ENCODE assay signal across 8 mouse cellular contexts in genomic region chr6:83078324-83078858, GRCm38 (mm10). TPM values are rescaled to one million over a fixed set of nuclear protein-coding genes. Genes with fewer than 3 reads are reported as not detected.
DNase-seq lines count a peak whose midpoint lies in the region; ATAC-seq and TF ChIP-seq lines count a peak whose summit lies in the region.

No protein-coding gene starts in this region.

- no peak for TF ChIP-seq POLR2A in bone marrow macrophage, adult 2 months (IDR thresholded peaks at IDR 0.05; ENCODE audit: borderline replicate concordance, low read depth, low read length)
- TF ChIP-seq POLR2A in embryonic fibroblast, embryonic 13.5 days (IDR thresholded peaks at IDR 0.05; ENCODE audit: low read depth, low read length) = peak; percentile 62

- H3K27ac ChIP-seq in bone marrow macrophage, adult 2 months (ENCODE audit: insufficient read depth, low read depth, low read length) = peak overlapping the region; percentile 65
- peak overlapping the region; percentile 84 for H3K27ac ChIP-seq in embryonic fibroblast, embryonic 13.5 days (ENCODE audit: insufficient read depth, low read length)
- peak overlapping the region; percentile 95 for H3K27ac ChIP-seq in heart, embryonic 10.5 days
- H3K27ac ChIP-seq in kidney, embryonic 15.5 days = peak overlapping the region; percentile 92

- peak overlapping the region; percentile 98 for H3K4me2 ChIP-seq in kidney, embryonic 15.5 days

- TF ChIP-seq CTCF in bone marrow macrophage, adult 2 months (IDR thresholded peaks at IDR 0.05; ENCODE audit: low read depth, low read length) = 0 out of 2 replicates have a peak, but pooled peaks have one; percentile 33
- no peak for TF ChIP-seq CTCF in embryonic fibroblast, embryonic 13.5 days (IDR thresholded peaks at IDR 0.05; ENCODE audit: borderline replicate concordance, insufficient read depth, low read length)

- H3K27me3 ChIP-seq in heart, embryonic 10.5 days (ENCODE audit: insufficient read depth, poor library complexity, severe bottlenecking) = peaks cover 73% of the 10 kb centered on the region
- peaks cover 48% of the 10 kb centered on the region for H3K27me3 ChIP-seq in kidney, embryonic 15.5 days

- no peaks in the 10 kb centered on the region for H3K9me3 ChIP-seq in heart, embryonic 10.5 days
- no peaks in the 10 kb centered on the region for H3K9me3 ChIP-seq in kidney, embryonic 15.5 days (replicated peaks)

- H3K4me1 ChIP-seq in bone marrow macrophage, adult 2 months (ENCODE audit: control insufficient read depth, insufficient read depth, low read length) = peaks cover 6% of the 10 kb centered on the region; the same call in 1 of the 2 replicates
- no peaks in the 10 kb centered on the region for H3K4me1 ChIP-seq in embryonic fibroblast, embryonic 13.5 days (ENCODE audit: control insufficient read depth, insufficient read depth, low read length)
- peaks cover 13% of the 10 kb centered on the region for H3K4me1 ChIP-seq in heart, embryonic 10.5 days
- peaks cover 34% of the 10 kb centered on the region for H3K4me1 ChIP-seq in kidney, embryonic 15.5 days

- peak overlapping the region; percentile 69 for H3K4me3 ChIP-seq in bone marrow macrophage, adult 2 months (ENCODE audit: insufficient read depth, low read length)
- H3K4me3 ChIP-seq in embryonic fibroblast, embryonic 13.5 days (ENCODE audit: insufficient read depth, low read length) = peak overlapping the region; percentile 76
- peak overlapping the region; percentile 87 for H3K4me3 ChIP-seq in heart, embryonic 10.5 days
- H3K4me3 ChIP-seq in kidney, embryonic 15.5 days (replicated peaks) = peak overlapping the region; percentile 68

- H3K9ac ChIP-seq in kidney, embryonic 15.5 days = peak overlapping the region; percentile 77

- WGBS in heart, embryonic 10.5 days = under 1% methylated on average over 46 of the region's 46 CpGs
- under 1% methylated on average over 46 of the region's 46 CpGs for WGBS in kidney, embryonic 15.5 days

- peaks cover 29% of the 10 kb centered on the region for H3K36me3 ChIP-seq in heart, embryonic 10.5 days
- peaks cover 29% of the 10 kb centered on the region for H3K36me3 ChIP-seq in kidney, embryonic 15.5 days

- DNase-seq in A20 (ENCODE audit: low read depth, low spot score) = peak; percentile 93
- DNase-seq in heart, embryonic 10.5 days (ENCODE audit: low spot score) = peak; percentile 99
- peak; percentile 99 for DNase-seq in liver
- DNase-seq in spleen, postnatal 4 days (ENCODE audit: low spot score in 2 of 2) = peak; percentile 99 to 100

- ATAC-seq in kidney, embryonic 15.5 days (replicated peaks; ENCODE audit: low FRiP score) = peak; percentile 92
- peak; percentile 95 for ATAC-seq in monocyte, adult 5-6 weeks (replicated peaks; ENCODE audit: insufficient number of reproducible peaks, low FRiP score, low TSS enrichment, poor library complexity, severe bottlenecking)

RNA-seq across cellular contexts. Expression of gene Pcgf1, which starts 0.7 kb away (rescaled TPM):
- 31.0 and 37.0 TPM in 2 replicates for polyA plus RNA-seq in bone marrow macrophage, adult 2 months (2012; ENCODE audit: insufficient read depth, insufficient read length, missing spikeins)
- 12.1 and 15.2 TPM in 2 replicates for polyA plus RNA-seq in embryonic fibroblast, embryonic 13.5 days (2011; ENCODE audit: insufficient read length, low read depth, missing spikeins)
- polyA plus RNA-seq in heart, embryonic 10.5 days (2016; fragmentation: Nextera tagmentation; extraction: Ambion mirVana) = 16.7 and 24.4 TPM in 2 replicates
- 36.5 and 37.8 TPM in 2 replicates for polyA plus RNA-seq in kidney, embryonic 15.5 days (2015; fragmentation: Nextera tagmentation; extraction: Ambion mirVana)
- 2.0 to 13.5 TPM (median 6.9 TPM) in 3 replicates for total RNA-seq in monocyte, adult 5-6 weeks (2017)

RNA-seq across cellular contexts. Expression of gene Lbx2, which starts 7.8 kb away (rescaled TPM):
- 0.78 TPM in 1 of 2 replicates, not detected in the other for polyA plus RNA-seq in bone marrow macrophage, adult 2 months (2012; ENCODE audit: insufficient read depth, insufficient read length, missing spikeins)
- polyA plus RNA-seq in embryonic fibroblast, embryonic 13.5 days (2011; ENCODE audit: insufficient read length, low read depth, missing spikeins) = not detected in 2 replicates
- polyA plus RNA-seq in heart, embryonic 10.5 days (2016; fragmentation: Nextera tagmentation; extraction: Ambion mirVana) = 0.55 TPM in 1 of 2 replicates, not detected in the other
- polyA plus RNA-seq in kidney, embryonic 15.5 days (2015; fragmentation: Nextera tagmentation; extraction: Ambion mirVana) = 7.5 and 9.6 TPM in 2 replicates
- total RNA-seq in monocyte, adult 5-6 weeks (2017) = not detected in 3 replicates

RNA-seq across cellular contexts. Expression of gene Tlx2, which starts 8.3 kb away (rescaled TPM):
- polyA plus RNA-seq in bone marrow macrophage, adult 2 months (2012; ENCODE audit: insufficient read depth, insufficient read length, missing spikeins) = not detected in 2 replicates
- not detected in 2 replicates for polyA plus RNA-seq in embryonic fibroblast, embryonic 13.5 days (2011; ENCODE audit: insufficient read length, low read depth, missing spikeins)
- polyA plus RNA-seq in heart, embryonic 10.5 days (2016; fragmentation: Nextera tagmentation; extraction: Ambion mirVana) = 0.27 and 0.63 TPM in 2 replicates
- 0.69 and 3.6 TPM in 2 replicates for polyA plus RNA-seq in kidney, embryonic 15.5 days (2015; fragmentation: Nextera tagmentation; extraction: Ambion mirVana)
- total RNA-seq in monocyte, adult 5-6 weeks (2017) = not detected in 3 replicates

RNA-seq across cellular contexts. Expression of gene Dqx1, which starts 20.7 kb away (rescaled TPM):
- polyA plus RNA-seq in bone marrow macrophage, adult 2 months (2012; ENCODE audit: insufficient read depth, insufficient read length, missing spikeins) = 0.83 and 1.6 TPM in 2 replicates
- 0.25 and 0.84 TPM in 2 replicates for polyA plus RNA-seq in embryonic fibroblast, embryonic 13.5 days (2011; ENCODE audit: insufficient read length, low read depth, missing spikeins)
- 0.59 and 1.5 TPM in 2 replicates for polyA plus RNA-seq in heart, embryonic 10.5 days (2016; fragmentation: Nextera tagmentation; extraction: Ambion mirVana)
- polyA plus RNA-seq in kidney, embryonic 15.5 days (2015; fragmentation: Nextera tagmentation; extraction: Ambion mirVana) = 3.1 and 4.0 TPM in 2 replicates
- 0.21 to 3.8 TPM (median 2.6 TPM) in 3 replicates for total RNA-seq in monocyte, adult 5-6 weeks (2017)

RNA-seq across cellular contexts. Expression of gene Ccdc142, which starts 23.0 kb away (rescaled TPM):
- polyA plus RNA-seq in bone marrow macrophage, adult 2 months (2012; ENCODE audit: insufficient read depth, insufficient read length, missing spikeins) = 3.2 and 6.1 TPM in 2 replicates
- polyA plus RNA-seq in embryonic fibroblast, embryonic 13.5 days (2011; ENCODE audit: insufficient read length, low read depth, missing spikeins) = 0.60 TPM in 1 of 2 replicates, not detected in the other
- 1.8 and 2.4 TPM in 2 replicates for polyA plus RNA-seq in heart, embryonic 10.5 days (2016; fragmentation: Nextera tagmentation; extraction: Ambion mirVana)
- 2.7 and 3.3 TPM in 2 replicates for polyA plus RNA-seq in kidney, embryonic 15.5 days (2015; fragmentation: Nextera tagmentation; extraction: Ambion mirVana)
- 0.48 to 12.5 TPM (median 1.5 TPM) in 3 replicates for total RNA-seq in monocyte, adult 5-6 weeks (2017)

Comparison
In these comparisons a context has a peak if more than half of its experiments do, and no peak if none do; other contexts are left out.
1. Peak in every context shown above with its lines: DNase-seq, ATAC-seq, H3K4me3 ChIP-seq and H3K27ac ChIP-seq.